Comparison of ENCODE assay signal across 19 mouse cellular contexts in genomic region chr2:146723172-146723571, GRCm38 (mm10).
DNase-seq lines count a peak whose midpoint lies in the region; ATAC-seq lines count a peak whose summit lies in the region.
"Had no signal": no experiment of that assay in that cellular context is flagged by ENCODE, and none has a peak within 500 bp of the region (broad histone marks: within the 10 kb centered on the region; RNA-seq: fewer than 3 reads in every experiment).

No protein-coding gene starts in this region.

- peak; percentile 68 for ATAC-seq in forebrain, embryonic 13.5 days
- peak; percentile 83 for ATAC-seq in hindbrain, embryonic 11.5 days (ENCODE audit: low FRiP score)
- ATAC-seq in midbrain, embryonic 11.5 days (ENCODE audit: low FRiP score): peak; percentile 69
- ATAC-seq in neural tube, embryonic 14.5 days (ENCODE audit: low read depth): peak; percentile 78

- H3K27ac ChIP-seq in forebrain, embryonic 13.5 days: peak overlapping the region; percentile 78
- no peak overlapping the region for H3K27ac ChIP-seq in hindbrain, embryonic 11.5 days (ENCODE audit: low read depth, low read length)
- peak overlapping the region; percentile 13; the same call in 1 of the 2 replicates for H3K27ac ChIP-seq in midbrain, embryonic 11.5 days (ENCODE audit: low read depth, low read length)
- H3K27ac ChIP-seq in neural tube, embryonic 14.5 days (ENCODE audit: low read depth, low read length): peak overlapping the region; percentile 55; the same call in 1 of the 2 replicates
- H3K27ac ChIP-seq in limb, embryonic 10.5 days: no peak overlapping the region
- H3K27ac ChIP-seq: heart, embryonic 13.5 days; liver, embryonic 13.5 days; stomach, postnatal 0 days had no signal

- H3K9me3 ChIP-seq in forebrain, embryonic 13.5 days (replicated peaks): no peaks in the 10 kb centered on the region
- no peaks in the 10 kb centered on the region for H3K9me3 ChIP-seq in hindbrain, embryonic 11.5 days (ENCODE audit: control insufficient read depth, low read length)
- H3K9me3 ChIP-seq in midbrain, embryonic 11.5 days (ENCODE audit: control insufficient read depth, low read length): no peaks in the 10 kb centered on the region
- H3K9me3 ChIP-seq in neural tube, embryonic 14.5 days (ENCODE audit: control insufficient read depth, low read length): no peaks in the 10 kb centered on the region
- H3K9me3 ChIP-seq in limb, embryonic 10.5 days (replicated peaks): no peaks in the 10 kb centered on the region
- H3K9me3 ChIP-seq: G1E; heart, embryonic 13.5 days; liver, embryonic 13.5 days; megakaryocyte, embryonic 14.5 days had no signal

- H3K36me3 ChIP-seq in forebrain, embryonic 13.5 days (ENCODE audit: poor library complexity, severe bottlenecking): no peaks in the 10 kb centered on the region
- no peaks in the 10 kb centered on the region for H3K36me3 ChIP-seq in hindbrain, embryonic 11.5 days (ENCODE audit: control insufficient read depth, insufficient read depth, low read length)
- no peaks in the 10 kb centered on the region for H3K36me3 ChIP-seq in midbrain, embryonic 11.5 days (ENCODE audit: control insufficient read depth, insufficient read depth, low read length)
- H3K36me3 ChIP-seq in neural tube, embryonic 14.5 days (ENCODE audit: control insufficient read depth, insufficient read depth, low read length): no peaks in the 10 kb centered on the region
- no peaks in the 10 kb centered on the region for H3K36me3 ChIP-seq in limb, embryonic 10.5 days
- H3K36me3 ChIP-seq: G1E; heart, embryonic 13.5 days; liver, embryonic 13.5 days had no signal

- H3K4me2 ChIP-seq in forebrain, embryonic 13.5 days: peak overlapping the region; percentile 24
- no peak overlapping the region for H3K4me2 ChIP-seq in hindbrain, embryonic 11.5 days (replicated peaks; ENCODE audit: low read depth, low read length)
- no peak overlapping the region; the same call in 1 of the 2 replicates for H3K4me2 ChIP-seq in midbrain, embryonic 11.5 days
- peak overlapping the region; percentile 27; the same call in 1 of the 2 replicates for H3K4me2 ChIP-seq in neural tube, embryonic 14.5 days (ENCODE audit: low read depth, low read length)
- H3K4me2 ChIP-seq: heart, embryonic 13.5 days; liver, embryonic 13.5 days had no signal

- no peak overlapping the region for H3K4me3 ChIP-seq in forebrain, embryonic 13.5 days
- no peak overlapping the region for H3K4me3 ChIP-seq in hindbrain, embryonic 11.5 days (ENCODE audit: low read depth, low read length)
- H3K4me3 ChIP-seq in midbrain, embryonic 11.5 days (ENCODE audit: low read depth, low read length): no peak overlapping the region
- H3K4me3 ChIP-seq in neural tube, embryonic 14.5 days (ENCODE audit: low read depth, low read length): no peak overlapping the region
- H3K4me3 ChIP-seq in limb, embryonic 10.5 days: no peak overlapping the region
- H3K4me3 ChIP-seq: heart, embryonic 13.5 days; liver, embryonic 13.5 days; megakaryocyte, embryonic 14.5 days had no signal

- WGBS in forebrain, embryonic 13.5 days: 8% methylated on average over 9 of the region's 9 CpGs
- 31% methylated on average over 9 of the region's 9 CpGs for WGBS in hindbrain, embryonic 11.5 days
- WGBS in midbrain, embryonic 11.5 days: 32% methylated on average over 9 of the region's 9 CpGs
- 20% methylated on average over 9 of the region's 9 CpGs for WGBS in neural tube, embryonic 14.5 days
- WGBS in limb, embryonic 10.5 days: 70% methylated on average over 9 of the region's 9 CpGs

- DNase-seq in hindbrain, embryonic 11.5 days (ENCODE audit: low spot score): peak; percentile 48
- peak; percentile 90 for DNase-seq in midbrain, embryonic 11.5 days (ENCODE audit: low spot score, missing footprints)
- no peak for DNase-seq in limb, embryonic 10.5 days (ENCODE audit: low spot score)
- DNase-seq in T-cell, adult 2 months (ENCODE audit: low spot score): no peak
- DNase-seq in cerebellum, adult 8-10 months: no peak
- DNase-seq: adrenal gland, adult 8-10 months; cerebellum, adult 9-11 months; gastrocnemius, postnatal 14 days; kidney, adult 18-20 months; kidney, postnatal 4 days; liver, embryonic 13.5 days; spleen, adult 18-20 months; thymus, postnatal 25 days had no signal

- H3K4me1 ChIP-seq in forebrain, embryonic 13.5 days: peaks cover 47% of the 10 kb centered on the region
- H3K4me1 ChIP-seq in hindbrain, embryonic 11.5 days (replicated peaks; ENCODE audit: control insufficient read depth, insufficient read depth, low read length): no peaks in the 10 kb centered on the region; the same call in 1 of the 2 replicates
- H3K4me1 ChIP-seq in midbrain, embryonic 11.5 days (ENCODE audit: control insufficient read depth, insufficient read depth, low read length): peaks cover 39% of the 10 kb centered on the region
- H3K4me1 ChIP-seq in neural tube, embryonic 14.5 days (ENCODE audit: control insufficient read depth, insufficient read depth, low read length): peaks cover 24% of the 10 kb centered on the region; the same call in 1 of the 2 replicates
- peaks cover 31% of the 10 kb centered on the region for H3K4me1 ChIP-seq in limb, embryonic 10.5 days
- H3K4me1 ChIP-seq: heart, embryonic 13.5 days; liver, embryonic 13.5 days; megakaryocyte, embryonic 14.5 days had no signal

- H3K9ac ChIP-seq in forebrain, embryonic 13.5 days: no peak overlapping the region
- H3K9ac ChIP-seq in hindbrain, embryonic 11.5 days (ENCODE audit: low read depth, low read length): no peak overlapping the region
- H3K9ac ChIP-seq in midbrain, embryonic 11.5 days (ENCODE audit: low read length): no peak overlapping the region
- H3K9ac ChIP-seq in neural tube, embryonic 14.5 days (replicated peaks; ENCODE audit: low read depth, low read length): no peak overlapping the region
- H3K9ac ChIP-seq: heart, embryonic 13.5 days; liver, embryonic 13.5 days had no signal

- peaks cover 41% of the 10 kb centered on the region for H3K27me3 ChIP-seq in forebrain, embryonic 13.5 days
- no peaks in the 10 kb centered on the region for H3K27me3 ChIP-seq in hindbrain, embryonic 11.5 days (ENCODE audit: control insufficient read depth, insufficient read depth, low read length)
- H3K27me3 ChIP-seq in midbrain, embryonic 11.5 days (ENCODE audit: control insufficient read depth, insufficient read depth, low read length): peaks cover 12% of the 10 kb centered on the region
- H3K27me3 ChIP-seq in neural tube, embryonic 14.5 days (ENCODE audit: control insufficient read depth, insufficient read depth, low read length): no peaks in the 10 kb centered on the region
- no peaks in the 10 kb centered on the region for H3K27me3 ChIP-seq in limb, embryonic 10.5 days (ENCODE audit: low read depth, poor library complexity, severe bottlenecking)
- H3K27me3 ChIP-seq: heart, embryonic 13.5 days; liver, embryonic 13.5 days; megakaryocyte, embryonic 14.5 days had no signal

Comparison
In these comparisons a context has a peak if more than half of its experiments do, and no peak if none do; other contexts are left out.
1. H3K27ac ChIP-seq: peak in forebrain, embryonic 13.5 days (single experiment), midbrain, embryonic 11.5 days (single experiment) and neural tube, embryonic 14.5 days (single experiment); none in hindbrain, embryonic 11.5 days (single experiment) and limb, embryonic 10.5 days (single experiment).
2. H3K4me2 ChIP-seq: peak in forebrain, embryonic 13.5 days (single experiment) and neural tube, embryonic 14.5 days (single experiment); none in hindbrain, embryonic 11.5 days (single experiment) and midbrain, embryonic 11.5 days (single experiment).
3. DNase-seq: peak in hindbrain, embryonic 11.5 days (single experiment) and midbrain, embryonic 11.5 days (single experiment); none in limb, embryonic 10.5 days (single experiment), T-cell, adult 2 months (single experiment) and cerebellum, adult 8-10 months (single experiment).
4. Peak in every context shown above with its lines, with median percentiles within 50 percentile points of each other: ATAC-seq.